Comparison of ENCODE assay signal across 8 mouse cellular contexts in genomic region chr10:68192824-68193255, GRCm38 (mm10).
DNase-seq lines count a peak whose midpoint lies in the region; ATAC-seq and TF ChIP-seq lines count a peak whose summit lies in the region.

No protein-coding gene starts in this region.

- H3K4me3 ChIP-seq in embryonic facial prominence, embryonic 15.5 days (replicated peaks), result no peak overlapping the region
- H3K4me3 ChIP-seq in hindbrain, embryonic 16.5 days (ENCODE audit: low read length), result no peak overlapping the region
- H3K4me3 ChIP-seq in myocyte, result no peak overlapping the region

- peaks cover 19% of the 10 kb centered on the region for H3K79me2 ChIP-seq in myocyte (ENCODE audit: control insufficient read depth, insufficient read depth)

- no peaks in the 10 kb centered on the region for H3K9me3 ChIP-seq in embryonic facial prominence, embryonic 15.5 days (replicated peaks)
- H3K9me3 ChIP-seq in hindbrain, embryonic 16.5 days (ENCODE audit: control insufficient read depth, low read length), result no peaks in the 10 kb centered on the region

- no peak overlapping the region for H3K9ac ChIP-seq in embryonic facial prominence, embryonic 15.5 days
- H3K9ac ChIP-seq in hindbrain, embryonic 16.5 days (ENCODE audit: low read depth, low read length), result no peak overlapping the region

- H3K4me2 ChIP-seq in embryonic facial prominence, embryonic 15.5 days (replicated peaks), result no peak overlapping the region
- no peak overlapping the region for H3K4me2 ChIP-seq in hindbrain, embryonic 16.5 days (ENCODE audit: low read length)
- H3K4me2 ChIP-seq in myocyte (ENCODE audit: low read depth), result peak overlapping the region; percentile 78

- TF ChIP-seq POLR2A in myocyte (IDR thresholded peaks at IDR 0.05; ENCODE audit: insufficient read length, low read depth), result no peak

- peak; percentile 51; the same call in 1 of the 2 replicates for ATAC-seq in frontal cortex, adult (ENCODE audit: low TSS enrichment)
- peak; percentile 67 for ATAC-seq in CD4-positive, CD25-positive, alpha-beta regulatory T cell, adult 4 months
- no peak; the same call in 1 of the 2 replicates for ATAC-seq in embryonic facial prominence, embryonic 15.5 days (ENCODE audit: insufficient number of reproducible peaks, low FRiP score, low TSS enrichment, low read depth)
- 0 out of 2 replicates have a peak, but pooled peaks have one; percentile 73 for ATAC-seq in hindbrain, embryonic 16.5 days
- no peak for ATAC-seq in erythroblast, adult 5-6 weeks (replicated peaks; ENCODE audit: low FRiP score, poor library complexity, severe bottlenecking)

- 0 out of 2 replicates have a peak, but pooled peaks cover 5% of the 10 kb centered on the region for H3K36me3 ChIP-seq in embryonic facial prominence, embryonic 15.5 days
- H3K36me3 ChIP-seq in hindbrain, embryonic 16.5 days (ENCODE audit: control insufficient read depth, insufficient read depth, low read length), result no peaks in the 10 kb centered on the region
- no peaks in the 10 kb centered on the region for H3K36me3 ChIP-seq in myocyte (ENCODE audit: control insufficient read depth, insufficient read depth)

- peaks cover 32% of the 10 kb centered on the region for H3K4me1 ChIP-seq in embryonic facial prominence, embryonic 15.5 days
- H3K4me1 ChIP-seq in hindbrain, embryonic 16.5 days (ENCODE audit: control insufficient read depth, insufficient read depth, low read depth, low read length), result peaks cover 14% of the 10 kb centered on the region

- no peak overlapping the region for H3ac ChIP-seq in myocyte (ENCODE audit: control insufficient read depth, insufficient read length)

- no peak for DNase-seq in frontal cortex, adult 2 months (ENCODE audit: extremely low spot score in 1 of 2, low spot score in 1 of 2)
- DNase-seq in frontal cortex, postnatal 14 days (ENCODE audit: low spot score in 2 of 2), result no peak

- no peaks in the 10 kb centered on the region for H3K27me3 ChIP-seq in embryonic facial prominence, embryonic 15.5 days
- H3K27me3 ChIP-seq in hindbrain, embryonic 16.5 days (replicated peaks; ENCODE audit: control insufficient read depth, insufficient read depth, low read length), result no peaks in the 10 kb centered on the region
- H3K27me3 ChIP-seq in myocyte (ENCODE audit: control insufficient read depth, insufficient read depth, insufficient read length), result no peaks in the 10 kb centered on the region

- WGBS in embryonic facial prominence, embryonic 15.5 days, result 14% methylated on average over 3 of the region's 3 CpGs
- 23% methylated on average over 3 of the region's 3 CpGs for WGBS in hindbrain, embryonic 16.5 days

- H3K27ac ChIP-seq in embryonic facial prominence, embryonic 15.5 days (replicated peaks), result peak overlapping the region; percentile 67
- H3K27ac ChIP-seq in hindbrain, embryonic 16.5 days (ENCODE audit: low read depth, low read length), result 0 out of 2 replicates have a peak overlapping the region, but pooled peaks have one; percentile 29

TF ChIP-seq in myocyte, 11 proteins besides CTCF, POLR2A, EP300 and RAD21:
- TF ChIP-seq USF1 (IDR thresholded peaks at IDR 0.05; ENCODE audit: low read depth) (peak; percentile 83), MYOG (IDR thresholded peaks at IDR 0.05; ENCODE audit: control insufficient read depth in 1 of 3, insufficient read depth in 1 of 3, insufficient read length in 2 of 3, low read depth in 2 of 3) (no peak)

Comparison
In these comparisons a context has a peak if more than half of its experiments do, and no peak if none do; other contexts are left out.
1. ATAC-seq: peak in frontal cortex, adult (single experiment), CD4-positive, CD25-positive, alpha-beta regulatory T cell, adult 4 months (single experiment) and hindbrain, embryonic 16.5 days (single experiment); none in embryonic facial prominence, embryonic 15.5 days (single experiment) and erythroblast, adult 5-6 weeks (single experiment).